Mouse (Mus musculus) spleen, adult 2 months (tissue): ENCODE measurements around the gene Gm37240. TPM values are rescaled to one million over a fixed set of nuclear protein-coding genes. Genes with fewer than 3 reads are reported as not detected.
A peak's percentile ranks its signal among the peaks of the same experiment; 100 is the strongest.

Experiments used
- DNase-seq, 2 experiments: peaks; one replicate each; pipeline versions ENCODE4 v3.0.0 to v3.0.0-alpha.2; 2012 to 2021; ENCODE audit warnings: low spot score in 2 of 2, low read depth in 1 of 2
- H3K27ac ChIP-seq: fragments of 200-500 bp; 2 replicates; pipeline ENCODE4 v1.5.1; 2012; ENCODE audit warnings: low read length, inconsistent platforms; ENCODE audit not compliant: insufficient read depth
- H3K27me3 ChIP-seq: fragments of 200-500 bp; 2 replicates; pipeline ENCODE4 v1.6.1; 2012; ENCODE audit warnings: mild to moderate bottlenecking, moderate library complexity, low read length, inconsistent platforms; ENCODE audit not compliant: control insufficient read depth, insufficient read depth
- H3K36me3 ChIP-seq: fragments of 200-500 bp; 2 replicates; pipeline ENCODE4 v1.6.1; 2012; ENCODE audit warnings: mild to moderate bottlenecking, low read length, inconsistent platforms; ENCODE audit not compliant: control insufficient read depth, insufficient read depth
- H3K4me1 ChIP-seq: fragments of 200-500 bp; 2 replicates; pipeline ENCODE4 v1.6.1; 2011; ENCODE audit warnings: inconsistent platforms; ENCODE audit not compliant: control insufficient read depth, insufficient read depth, insufficient read length
- H3K4me3 ChIP-seq: fragments of 200-500 bp; 2 replicates; pipeline ENCODE4 v1.5.1; 2011; ENCODE audit warnings: mild to moderate bottlenecking, inconsistent platforms; ENCODE audit not compliant: insufficient read depth, insufficient read length; ENCODE audit errors: extremely low read depth
- CTCF ChIP-seq: fragments of 200-500 bp; IDR thresholded peaks from 2 replicates; pipeline ENCODE4 v1.5.1; 2011; ENCODE audit warnings: mild to moderate bottlenecking, inconsistent platforms; ENCODE audit not compliant: insufficient read depth, insufficient read length, insufficient replicate concordance; ENCODE audit errors: extremely low read depth
- POLR2A ChIP-seq: fragments of 200-500 bp; IDR thresholded peaks from 2 replicates; pipeline ENCODE4 v1.6.1; 2011; ENCODE audit warnings: low read depth, low read length, inconsistent platforms
- WGBS: fragments of 180-500 bp; shearing (Covaris S2); methylation state at CpG from one replicate; pipeline ENCODE4 v1.1.7; 2018; 5-methylcytosine and 5-hydroxymethylcytosine counted together
- polyA plus RNA-seq: library from polyadenylated mRNA; depleted of rRNA; stranded (reverse); fragments of >200 nt; gene quantifications from 2 replicates; pipeline ENCODE4 v1.2.3, GENCODE M21; 2012

Gm37240 gene
- polyA plus RNA-seq, 1 experiment, result 1.1 TPM

- DNase-seq, result peak; percentile 100
- Histone ChIP-seq H3K36me3 (no peaks in the 10 kb centered on the region; the same call in 1 of the 2 replicates), H3K4me1 (peaks cover 3% of the 10 kb centered on the region; the same call in 1 of the 2 replicates), H3K27ac (peak overlapping the region; percentile 94), H3K4me3 (peak overlapping the region; percentile 94), H3K27me3 (no peaks in the 10 kb centered on the region)
- TF ChIP-seq CTCF, result no peak
- peak; percentile 87 for TF ChIP-seq POLR2A
- WGBS, result under 1% methylated on average over 59 of the region's 60 CpGs
These were observed 1073.1 kb downstream of the Gm37240 start for GRCm38 (mm10) chr3:84814157-84814761.

GRCm38 (mm10) chr3:84813436-84814156, 1073.7 kb downstream of the Gm37240 start:
- TF ChIP-seq POLR2A (no peak), CTCF (no peak)
- WGBS, result under 1% methylated on average over 29 of the region's 29 CpGs
- Histone ChIP-seq H3K4me1 (peaks cover 3% of the 10 kb centered on the region; the same call in 1 of the 2 replicates), H3K27me3 (no peaks in the 10 kb centered on the region), H3K4me3 (peak overlapping the region; percentile 84), H3K36me3 (no peaks in the 10 kb centered on the region; the same call in 1 of the 2 replicates), H3K27ac (peak overlapping the region; percentile 93)
- DNase-seq, result no peak

GRCm38 (mm10) chr3:84810803-84811202, 1076.5 kb downstream of the Gm37240 start:
- Histone ChIP-seq H3K27me3 (no peaks in the 10 kb centered on the region), H3K4me3 (no peak overlapping the region), H3K27ac (no peak overlapping the region), H3K36me3 (no peaks in the 10 kb centered on the region), H3K4me1 (no peaks in the 10 kb centered on the region; the same call in 1 of the 2 replicates)
- DNase-seq, result no peak
- no peak for TF ChIP-seq POLR2A
- TF ChIP-seq CTCF, result no peak

- H3K4me3 ChIP-seq, result no peak overlapping the region
- no peaks in the 10 kb centered on the region for H3K27me3 ChIP-seq
- TF ChIP-seq POLR2A, result no peak
- no peaks in the 10 kb centered on the region; the same call in 1 of the 2 replicates for H3K4me1 ChIP-seq
- DNase-seq, result no peak
- H3K27ac ChIP-seq, result no peak overlapping the region
- no peaks in the 10 kb centered on the region for H3K36me3 ChIP-seq
These were observed 1078.4 kb downstream of the Gm37240 start for GRCm38 (mm10) chr3:84808906-84809305.

GRCm38 (mm10) chr3:84807826-84808225, 1079.5 kb downstream of the Gm37240 start:
- no peak for TF ChIP-seq CTCF
- TF ChIP-seq POLR2A, result no peak
- Histone ChIP-seq H3K27ac (no peak overlapping the region), H3K27me3 (no peaks in the 10 kb centered on the region), H3K36me3 (no peaks in the 10 kb centered on the region), H3K4me3 (no peak overlapping the region), H3K4me1 (no peaks in the 10 kb centered on the region)
- WGBS, result 69% methylated on average over 3 of the region's 3 CpGs
- DNase-seq, result no peak

- Histone ChIP-seq H3K36me3 (no peaks in the 10 kb centered on the region), H3K27me3 (no peaks in the 10 kb centered on the region), H3K4me1 (peaks cover 7% of the 10 kb centered on the region; the same call in 1 of the 2 replicates), H3K27ac (no peak overlapping the region), H3K4me3 (no peak overlapping the region)
- 52% methylated on average over 2 of the region's 2 CpGs for WGBS
- TF ChIP-seq CTCF, result no peak
- no peak for DNase-seq
These were observed 1081.1 kb downstream of the Gm37240 start for GRCm38 (mm10) chr3:84806206-84806605.

GRCm38 (mm10) chr3:84804036-84804435, 1083.3 kb downstream of the Gm37240 start:
- no peak for DNase-seq
- no peak overlapping the region for H3K4me3 ChIP-seq
- TF ChIP-seq CTCF (no peak), POLR2A (no peak)
- H3K4me1 ChIP-seq, result peaks cover 10% of the 10 kb centered on the region; the same call in 1 of the 2 replicates
- H3K27ac ChIP-seq, result no peak overlapping the region
- no peaks in the 10 kb centered on the region for H3K36me3 ChIP-seq
- no peaks in the 10 kb centered on the region for H3K27me3 ChIP-seq
- WGBS, result 78% methylated on average over 9 of the region's 9 CpGs
